In genomic region chr6:38298246-38298635, GRCm38 (mm10) we compare ENCODE assay signal across 8 mouse cellular contexts. TPM values are rescaled to one million over a fixed set of nuclear protein-coding genes. Genes with fewer than 3 reads are reported as not detected.
DNase-seq lines count a peak whose midpoint lies in the region; ATAC-seq and TF ChIP-seq lines count a peak whose summit lies in the region.

No protein-coding gene starts in this region.

- peaks cover 7% of the 10 kb centered on the region for H3K9me3 ChIP-seq in heart, embryonic 12.5 days (replicated peaks)
- peaks cover 2% of the 10 kb centered on the region; the same call in 1 of the 2 replicates for H3K9me3 ChIP-seq in ES-Bruce4 (replicated peaks; ENCODE audit: control insufficient read depth, insufficient read depth, low read length, poor library complexity, severe bottlenecking)
- H3K9me3 ChIP-seq in heart, embryonic 13.5 days: peaks cover 1% of the 10 kb centered on the region; the same call in 1 of the 2 replicates
- H3K9me3 ChIP-seq in limb, embryonic 12.5 days: no peaks in the 10 kb centered on the region

- peak overlapping the region; percentile 86 for H3K4me3 ChIP-seq in heart, embryonic 12.5 days
- H3K4me3 ChIP-seq in ES-Bruce4 (ENCODE audit: low read depth, low read length): peak overlapping the region; percentile 90
- H3K4me3 ChIP-seq in heart, embryonic 13.5 days: peak overlapping the region; percentile 90
- peak overlapping the region; percentile 90 for H3K4me3 ChIP-seq in limb, embryonic 12.5 days (replicated peaks)
- peak overlapping the region; percentile 35 for H3K4me3 ChIP-seq in myocyte

- peaks cover 12% of the 10 kb centered on the region for H3K4me1 ChIP-seq in heart, embryonic 12.5 days (replicated peaks)
- peaks cover 1% of the 10 kb centered on the region for H3K4me1 ChIP-seq in ES-Bruce4 (ENCODE audit: control insufficient read depth, insufficient read depth, low read length)
- H3K4me1 ChIP-seq in heart, embryonic 13.5 days: peaks cover 18% of the 10 kb centered on the region
- peaks cover 12% of the 10 kb centered on the region for H3K4me1 ChIP-seq in limb, embryonic 12.5 days (replicated peaks)

- ATAC-seq in heart, embryonic 12.5 days (ENCODE audit: insufficient number of reproducible peaks, low FRiP score): no peak
- ATAC-seq in heart, embryonic 13.5 days (ENCODE audit: extremely low read depth, insufficient number of reproducible peaks, low FRiP score, low TSS enrichment): no peak
- peak; percentile 38; the same call in 1 of the 2 replicates for ATAC-seq in limb, embryonic 12.5 days (ENCODE audit: insufficient number of reproducible peaks, insufficient read depth, low FRiP score, low TSS enrichment, low read depth)

- H3K27ac ChIP-seq in heart, embryonic 12.5 days (ENCODE audit: poor library complexity, severe bottlenecking): peak overlapping the region; percentile 98
- H3K27ac ChIP-seq in ES-Bruce4 (ENCODE audit: insufficient read depth, low read length): no peak overlapping the region
- peak overlapping the region; percentile 98 for H3K27ac ChIP-seq in heart, embryonic 13.5 days (replicated peaks)
- peak overlapping the region; percentile 99 for H3K27ac ChIP-seq in limb, embryonic 12.5 days

- TF ChIP-seq EP300 in ES-Bruce4 (IDR thresholded peaks at IDR 0.05; ENCODE audit: insufficient read depth, low read depth, low read length): no peak

- intact Hi-C loops in heart, postnatal 36 days (cut with DNase I): no loop called here

- TF ChIP-seq CTCF in ES-Bruce4 (IDR thresholded peaks at IDR 0.05; ENCODE audit: low read depth, low read length): no peak

- H3K27me3 ChIP-seq in heart, embryonic 12.5 days (replicated peaks): no peaks in the 10 kb centered on the region
- 0 out of 2 replicates have a peak, but pooled peaks cover 2% of the 10 kb centered on the region for H3K27me3 ChIP-seq in ES-Bruce4 (ENCODE audit: control insufficient read depth, insufficient read depth, low read length, poor library complexity, severe bottlenecking)
- H3K27me3 ChIP-seq in heart, embryonic 13.5 days (replicated peaks): no peaks in the 10 kb centered on the region
- H3K27me3 ChIP-seq in limb, embryonic 12.5 days: no peaks in the 10 kb centered on the region
- H3K27me3 ChIP-seq in myocyte (ENCODE audit: control insufficient read depth, insufficient read depth, insufficient read length): no peaks in the 10 kb centered on the region

- DNase-seq in heart, postnatal 36 days: no peak
- DNase-seq in cerebellum, adult 9-11 months: peak; percentile 33
- DNase-seq in spleen, adult 12 weeks (ENCODE audit: low spot score): no peak

- peak overlapping the region; percentile 96 for H3K9ac ChIP-seq in heart, embryonic 12.5 days
- H3K9ac ChIP-seq in ES-Bruce4 (ENCODE audit: low read depth, poor library complexity, severe bottlenecking): peak overlapping the region; percentile 72
- H3K9ac ChIP-seq in heart, embryonic 13.5 days: peak overlapping the region; percentile 97
- peak overlapping the region; percentile 99 for H3K9ac ChIP-seq in limb, embryonic 12.5 days (replicated peaks)

- TF ChIP-seq POLR2A in ES-Bruce4 (IDR thresholded peaks at IDR 0.05; ENCODE audit: insufficient read depth, low read length) (no peak), myocyte (IDR thresholded peaks at IDR 0.05; ENCODE audit: insufficient read length, low read depth) (no peak)

- WGBS in heart, embryonic 12.5 days: 1% methylated on average over 10 of the region's 10 CpGs
- under 1% methylated on average over 10 of the region's 10 CpGs for WGBS in heart, embryonic 13.5 days
- under 1% methylated on average over 10 of the region's 10 CpGs for WGBS in limb, embryonic 12.5 days

- no peaks in the 10 kb centered on the region for H3K79me2 ChIP-seq in myocyte (ENCODE audit: control insufficient read depth, insufficient read depth)

- peaks cover 42% of the 10 kb centered on the region for H3K36me3 ChIP-seq in heart, embryonic 12.5 days
- H3K36me3 ChIP-seq in ES-Bruce4 (ENCODE audit: control insufficient read depth, insufficient read depth, low read length, poor library complexity, severe bottlenecking) (peaks cover 7% of the 10 kb centered on the region; the same call in 1 of the 2 replicates), myocyte (ENCODE audit: control insufficient read depth, insufficient read depth) (no peaks in the 10 kb centered on the region)
- H3K36me3 ChIP-seq in heart, embryonic 13.5 days: peaks cover 43% of the 10 kb centered on the region
- peaks cover 40% of the 10 kb centered on the region for H3K36me3 ChIP-seq in limb, embryonic 12.5 days

- H3ac ChIP-seq in myocyte (ENCODE audit: control insufficient read depth, insufficient read length): peak overlapping the region; percentile 60

- peak overlapping the region; percentile 79 for H3K4me2 ChIP-seq in heart, embryonic 12.5 days
- H3K4me2 ChIP-seq in heart, embryonic 13.5 days: peak overlapping the region; percentile 69
- H3K4me2 ChIP-seq in limb, embryonic 12.5 days: peak overlapping the region; percentile 64
- peak overlapping the region; percentile 76 for H3K4me2 ChIP-seq in myocyte (ENCODE audit: low read depth)

TF ChIP-seq in myocyte, 11 proteins besides CTCF, POLR2A, EP300 and RAD21:
- no peak for TF ChIP-seq POLR2AphosphoS2 (IDR thresholded peaks at IDR 0.05; ENCODE audit: insufficient read length, low read depth)
- no peak for TF ChIP-seq CEBPB (IDR thresholded peaks at IDR 0.05; ENCODE audit: insufficient read depth, poor library complexity, severe bottlenecking)
- no peak for TF ChIP-seq MAX (IDR thresholded peaks at IDR 0.05; ENCODE audit: low read depth)
- TF ChIP-seq USF1 (IDR thresholded peaks at IDR 0.05; ENCODE audit: low read depth): no peak
- no peak for TF ChIP-seq TCF12 (IDR thresholded peaks at IDR 0.05; ENCODE audit: insufficient read depth, poor library complexity, severe bottlenecking)

RNA-seq across cellular contexts. Expression of gene Zc3hav1l, which starts 0.8 kb away (rescaled TPM):
- polyA plus RNA-seq in heart, embryonic 12.5 days (2016; fragmentation: Nextera tagmentation; extraction: Ambion mirVana): 15.6 and 16.5 TPM in 2 replicates
- 1 to 10 TPM; 1.1 to 1.9 TPM for total RNA-seq in heart, postnatal 36 days (2021)
- polyA plus RNA-seq in ES-Bruce4 (2011; ENCODE audit: insufficient read depth, insufficient read length, low read depth, missing spikeins): 22.8 and 23.2 TPM in 2 replicates
- polyA plus RNA-seq in heart, embryonic 13.5 days (2015; fragmentation: Nextera tagmentation; extraction: Ambion mirVana): 7.6 and 8.0 TPM in 2 replicates
- polyA plus RNA-seq in limb, embryonic 12.5 days (2016; fragmentation: Nextera tagmentation; extraction: Ambion mirVana): 15.7 and 19.6 TPM in 2 replicates
- 0.92 TPM for polyA plus RNA-seq in myocyte (2012; fragmentation: generic; extraction: Trizol)

RNA-seq across cellular contexts. Expression of gene D630045J12Rik, which starts 44.4 kb away (rescaled TPM):
- 2.6 and 3.0 TPM in 2 replicates for polyA plus RNA-seq in heart, embryonic 12.5 days (2016; fragmentation: Nextera tagmentation; extraction: Ambion mirVana)
- 1 to 10 TPM in 1 of 2 experiments, under 1 TPM in 1; 0.92 to 1.6 TPM for total RNA-seq in heart, postnatal 36 days (2021)
- 8.3 and 10.8 TPM in 2 replicates for polyA plus RNA-seq in ES-Bruce4 (2011; ENCODE audit: insufficient read depth, insufficient read length, low read depth, missing spikeins)
- 1.7 and 1.8 TPM in 2 replicates for polyA plus RNA-seq in heart, embryonic 13.5 days (2015; fragmentation: Nextera tagmentation; extraction: Ambion mirVana)
- 7.6 and 9.2 TPM in 2 replicates for polyA plus RNA-seq in limb, embryonic 12.5 days (2016; fragmentation: Nextera tagmentation; extraction: Ambion mirVana)
- polyA plus RNA-seq in myocyte (2012; fragmentation: generic; extraction: Trizol): 0.77 TPM

RNA-seq across cellular contexts. Expression of gene Zc3hav1, which starts 56.2 kb away (rescaled TPM):
- polyA plus RNA-seq in heart, embryonic 12.5 days (2016; fragmentation: Nextera tagmentation; extraction: Ambion mirVana): 9.3 and 10.1 TPM in 2 replicates
- 10 to 100 TPM; 15.3 to 16.2 TPM for total RNA-seq in heart, postnatal 36 days (2021)
- 37.6 and 39.1 TPM in 2 replicates for polyA plus RNA-seq in ES-Bruce4 (2011; ENCODE audit: insufficient read depth, insufficient read length, low read depth, missing spikeins)
- 8.6 and 9.0 TPM in 2 replicates for polyA plus RNA-seq in heart, embryonic 13.5 days (2015; fragmentation: Nextera tagmentation; extraction: Ambion mirVana)
- 2.1 and 2.5 TPM in 2 replicates for polyA plus RNA-seq in limb, embryonic 12.5 days (2016; fragmentation: Nextera tagmentation; extraction: Ambion mirVana)
- polyA plus RNA-seq in myocyte (2012; fragmentation: generic; extraction: Trizol): 45.0 TPM

Comparison
In these comparisons a context has a peak if more than half of its experiments do, and no peak if none do; other contexts are left out.
1. H3K4me3 ChIP-seq: peak in every context shown above with its lines; median percentile 90 in ES-Bruce4; 90 in heart, embryonic 13.5 days; 90 in limb, embryonic 12.5 days; 86 in heart, embryonic 12.5 days; 35 in myocyte.